Mouse (Mus musculus): ENCODE measurements around the gene Aimp1. TPM values are rescaled to one million over a fixed set of nuclear protein-coding genes. Genes with fewer than 3 reads are reported as not detected.

Gene Aimp1
- polyA plus RNA-seq, 1 experiment from 2014 or later, result 66.4 TPM

GRCm38 (mm10) chr3:132677494-132677893, 6.7 kb downstream of the Aimp1 start:
- 94% methylated on average over 2 of the region's 2 CpGs for WGBS

GRCm38 (mm10) chr3:132655955-132656354, 28.2 kb downstream of the Aimp1 start:
- Histone ChIP-seq H3K27ac (replicated peaks; ENCODE audit: low read depth, low read length) (no peak overlapping the region), H3K4me3 (replicated peaks; ENCODE audit: low read depth, low read length) (no peak overlapping the region), H3K36me3 (ENCODE audit: control insufficient read depth, insufficient read depth, low read length) (peaks cover 24% of the 10 kb centered on the region), H3K9me3 (ENCODE audit: control insufficient read depth, low read length) (no peaks in the 10 kb centered on the region), H3K4me2 (ENCODE audit: low read length) (no peak overlapping the region), H3K4me1 (ENCODE audit: control insufficient read depth, insufficient read depth, low read length) (no peaks in the 10 kb centered on the region), H3K9ac (replicated peaks; ENCODE audit: low read length) (no peak overlapping the region), H3K27me3 (ENCODE audit: control insufficient read depth, insufficient read depth, low read length) (no peaks in the 10 kb centered on the region)
- WGBS, result 65% methylated on average over 2 of the region's 2 CpGs
- DNase-seq (no peak), ATAC-seq (ENCODE audit: low FRiP score, low TSS enrichment) (no peak)

More at GRCm38 (mm10) chr3:132677494-132677893, 6.7 kb downstream of the Aimp1 start:
- H3K4me3 ChIP-seq (replicated peaks; ENCODE audit: low read depth, low read length), result no peak overlapping the region
- no peaks in the 10 kb centered on the region for H3K27me3 ChIP-seq (ENCODE audit: control insufficient read depth, insufficient read depth, low read length)
- H3K36me3 ChIP-seq (ENCODE audit: control insufficient read depth, insufficient read depth, low read length), result peaks cover 30% of the 10 kb centered on the region
- H3K9ac ChIP-seq (replicated peaks; ENCODE audit: low read length), result no peak overlapping the region
- ATAC-seq (ENCODE audit: low FRiP score, low TSS enrichment) (no peak), DNase-seq (no peak)
- H3K4me1 ChIP-seq (ENCODE audit: control insufficient read depth, insufficient read depth, low read length), result peaks cover 2% of the 10 kb centered on the region
- H3K4me2 ChIP-seq (ENCODE audit: low read length), result no peak overlapping the region
- no peak overlapping the region for H3K27ac ChIP-seq (replicated peaks; ENCODE audit: low read depth, low read length)
- no peaks in the 10 kb centered on the region for H3K9me3 ChIP-seq (ENCODE audit: control insufficient read depth, low read length)

DNA sequence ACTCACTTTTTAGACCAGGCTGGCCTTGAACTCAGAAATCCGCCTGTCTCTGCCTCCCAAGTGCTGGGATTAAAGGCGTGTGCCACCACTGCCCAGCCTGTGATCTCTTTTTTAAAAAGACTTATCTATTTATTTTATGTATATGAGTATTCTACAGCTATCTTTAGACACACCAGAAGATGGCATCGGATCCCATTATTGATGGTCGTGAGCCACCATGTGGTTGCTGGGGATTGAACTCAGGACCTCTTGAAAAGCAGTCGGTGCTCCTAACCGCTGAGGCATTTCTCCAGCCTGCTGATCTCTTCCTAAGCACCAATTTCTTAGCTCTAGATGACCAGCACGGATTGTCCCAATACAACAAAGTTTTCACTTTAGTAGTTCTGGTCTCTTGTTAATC, 30.2 kb downstream of the Aimp1 start:
- ATAC-seq (ENCODE audit: low FRiP score, low TSS enrichment) (no peak), DNase-seq (no peak)
- Histone ChIP-seq H3K27me3 (ENCODE audit: control insufficient read depth, insufficient read depth, low read length) (no peaks in the 10 kb centered on the region), H3K27ac (replicated peaks; ENCODE audit: low read depth, low read length) (no peak overlapping the region), H3K9me3 (ENCODE audit: control insufficient read depth, low read length) (no peaks in the 10 kb centered on the region), H3K4me2 (ENCODE audit: low read length) (no peak overlapping the region), H3K9ac (replicated peaks; ENCODE audit: low read length) (no peak overlapping the region), H3K4me3 (replicated peaks; ENCODE audit: low read depth, low read length) (no peak overlapping the region), H3K36me3 (ENCODE audit: control insufficient read depth, insufficient read depth, low read length) (peaks cover 5% of the 10 kb centered on the region), H3K4me1 (ENCODE audit: control insufficient read depth, insufficient read depth, low read length) (no peaks in the 10 kb centered on the region)
- WGBS, result 88% methylated on average over 7 of the region's 7 CpGs

GRCm38 (mm10) chr3:132651776-132652175, 32.4 kb downstream of the Aimp1 start:
- H3K4me3 ChIP-seq (replicated peaks; ENCODE audit: low read depth, low read length), result no peak overlapping the region
- no peaks in the 10 kb centered on the region for H3K36me3 ChIP-seq (ENCODE audit: control insufficient read depth, insufficient read depth, low read length)
- DNase-seq, result no peak
- H3K9me3 ChIP-seq (ENCODE audit: control insufficient read depth, low read length), result no peaks in the 10 kb centered on the region
- no peaks in the 10 kb centered on the region for H3K27me3 ChIP-seq (ENCODE audit: control insufficient read depth, insufficient read depth, low read length)
- H3K9ac ChIP-seq (replicated peaks; ENCODE audit: low read length), result no peak overlapping the region
- H3K4me1 ChIP-seq (ENCODE audit: control insufficient read depth, insufficient read depth, low read length), result no peaks in the 10 kb centered on the region
- no peak overlapping the region for H3K27ac ChIP-seq (replicated peaks; ENCODE audit: low read depth, low read length)
- no peak overlapping the region for H3K4me2 ChIP-seq (ENCODE audit: low read length)
- no peak for ATAC-seq (ENCODE audit: low FRiP score, low TSS enrichment)
- 92% methylated on average over 3 of the region's 3 CpGs for WGBS

- ATAC-seq (ENCODE audit: low FRiP score, low TSS enrichment) (no peak), DNase-seq (no peak)
- Histone ChIP-seq H3K36me3 (ENCODE audit: control insufficient read depth, insufficient read depth, low read length) (no peaks in the 10 kb centered on the region), H3K9me3 (ENCODE audit: control insufficient read depth, low read length) (no peaks in the 10 kb centered on the region), H3K9ac (replicated peaks; ENCODE audit: low read length) (no peak overlapping the region), H3K4me2 (ENCODE audit: low read length) (no peak overlapping the region), H3K4me1 (ENCODE audit: control insufficient read depth, insufficient read depth, low read length) (no peaks in the 10 kb centered on the region), H3K4me3 (replicated peaks; ENCODE audit: low read depth, low read length) (no peak overlapping the region), H3K27ac (replicated peaks; ENCODE audit: low read depth, low read length) (no peak overlapping the region), H3K27me3 (ENCODE audit: control insufficient read depth, insufficient read depth, low read length) (no peaks in the 10 kb centered on the region)
- WGBS, result 89% methylated on average over 5 of the region's 5 CpGs
Observed at GRCm38 (mm10) chr3:132650191-132650590, 34.0 kb downstream of the Aimp1 start.

DNA sequence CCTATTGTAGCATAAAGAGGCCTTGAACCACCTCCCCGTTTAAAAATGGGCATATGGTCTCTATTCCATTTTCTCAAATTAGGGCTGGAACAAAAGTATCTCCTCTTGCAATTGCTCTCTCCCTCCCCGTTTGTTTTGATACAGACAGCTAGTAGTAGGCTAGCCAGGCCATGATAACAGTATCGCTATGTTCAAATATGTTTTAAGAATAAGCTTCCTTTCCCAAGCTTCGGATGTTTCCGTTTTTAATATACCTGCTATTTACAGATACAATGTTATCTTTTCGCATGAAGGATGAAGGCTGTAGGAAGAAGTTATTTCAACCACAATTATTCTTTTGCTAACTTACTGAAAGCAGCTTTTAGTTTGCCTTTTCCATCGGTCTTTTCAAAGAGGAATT, 34.8 kb downstream of the Aimp1 start:
- no peaks in the 10 kb centered on the region for H3K36me3 ChIP-seq (ENCODE audit: control insufficient read depth, insufficient read depth, low read length)
- WGBS, result 88% methylated on average over 7 of the region's 7 CpGs
- H3K9me3 ChIP-seq (ENCODE audit: control insufficient read depth, low read length), result no peaks in the 10 kb centered on the region
- H3K4me3 ChIP-seq (replicated peaks; ENCODE audit: low read depth, low read length), result no peak overlapping the region
- DNase-seq (no peak), ATAC-seq (ENCODE audit: low FRiP score, low TSS enrichment) (no peak)
- no peak overlapping the region for H3K27ac ChIP-seq (replicated peaks; ENCODE audit: low read depth, low read length)
- no peak overlapping the region for H3K9ac ChIP-seq (replicated peaks; ENCODE audit: low read length)
- H3K4me1 ChIP-seq (ENCODE audit: control insufficient read depth, insufficient read depth, low read length), result no peaks in the 10 kb centered on the region
- no peak overlapping the region for H3K4me2 ChIP-seq (ENCODE audit: low read length)
- no peaks in the 10 kb centered on the region for H3K27me3 ChIP-seq (ENCODE audit: control insufficient read depth, insufficient read depth, low read length)

- WGBS, result 40% methylated on average over 1 of the region's 1 CpGs
- no peaks in the 10 kb centered on the region for H3K4me1 ChIP-seq (ENCODE audit: control insufficient read depth, insufficient read depth, low read length)
Observed at GRCm38 (mm10) chr3:132646814-132647213, 37.4 kb downstream of the Aimp1 start.

DNA sequence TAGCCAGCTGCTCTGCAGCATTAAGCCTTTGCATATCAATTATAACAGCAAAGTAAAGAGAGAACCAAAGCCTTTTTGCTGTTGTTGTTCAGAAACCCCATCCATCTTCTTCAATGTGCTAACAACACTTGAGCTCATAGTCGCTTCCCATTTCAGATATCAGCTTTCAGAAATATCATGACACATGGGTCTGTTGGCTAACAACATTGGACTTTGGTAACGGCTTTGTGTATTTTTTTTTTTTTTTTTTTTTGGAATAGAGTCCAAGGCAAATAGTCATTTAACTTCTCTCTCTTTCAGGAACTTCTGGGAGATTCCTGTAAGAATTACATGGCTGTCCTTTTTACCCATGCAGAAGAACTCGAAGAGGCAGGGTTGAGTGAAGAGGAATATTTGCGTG, 40.1 kb downstream of the Aimp1 start:
- DNase-seq (no peak), ATAC-seq (ENCODE audit: low FRiP score, low TSS enrichment) (no peak)
- WGBS, result 89% methylated on average over 4 of the region's 4 CpGs
- H3K4me1 ChIP-seq (ENCODE audit: control insufficient read depth, insufficient read depth, low read length), result no peaks in the 10 kb centered on the region
- H3K4me2 ChIP-seq (ENCODE audit: low read length), result no peak overlapping the region
- no peak overlapping the region for H3K4me3 ChIP-seq (replicated peaks; ENCODE audit: low read depth, low read length)
- no peaks in the 10 kb centered on the region for H3K9me3 ChIP-seq (ENCODE audit: control insufficient read depth, low read length)
- H3K27me3 ChIP-seq (ENCODE audit: control insufficient read depth, insufficient read depth, low read length), result no peaks in the 10 kb centered on the region
- no peak overlapping the region for H3K9ac ChIP-seq (replicated peaks; ENCODE audit: low read length)
- no peak overlapping the region for H3K27ac ChIP-seq (replicated peaks; ENCODE audit: low read depth, low read length)
- H3K36me3 ChIP-seq (ENCODE audit: control insufficient read depth, insufficient read depth, low read length), result no peaks in the 10 kb centered on the region

More at GRCm38 (mm10) chr3:132646814-132647213, 37.4 kb downstream of the Aimp1 start:
- H3K27me3 ChIP-seq (ENCODE audit: control insufficient read depth, insufficient read depth, low read length), result no peaks in the 10 kb centered on the region
- DNase-seq, result no peak
- H3K9ac ChIP-seq (replicated peaks; ENCODE audit: low read length), result no peak overlapping the region
- H3K27ac ChIP-seq (replicated peaks; ENCODE audit: low read depth, low read length), result no peak overlapping the region
- H3K4me3 ChIP-seq (replicated peaks; ENCODE audit: low read depth, low read length), result no peak overlapping the region
- H3K36me3 ChIP-seq (ENCODE audit: control insufficient read depth, insufficient read depth, low read length), result no peaks in the 10 kb centered on the region
- H3K4me2 ChIP-seq (ENCODE audit: low read length), result no peak overlapping the region
- no peaks in the 10 kb centered on the region for H3K9me3 ChIP-seq (ENCODE audit: control insufficient read depth, low read length)
- ATAC-seq (ENCODE audit: low FRiP score, low TSS enrichment), result no peak

DNA sequence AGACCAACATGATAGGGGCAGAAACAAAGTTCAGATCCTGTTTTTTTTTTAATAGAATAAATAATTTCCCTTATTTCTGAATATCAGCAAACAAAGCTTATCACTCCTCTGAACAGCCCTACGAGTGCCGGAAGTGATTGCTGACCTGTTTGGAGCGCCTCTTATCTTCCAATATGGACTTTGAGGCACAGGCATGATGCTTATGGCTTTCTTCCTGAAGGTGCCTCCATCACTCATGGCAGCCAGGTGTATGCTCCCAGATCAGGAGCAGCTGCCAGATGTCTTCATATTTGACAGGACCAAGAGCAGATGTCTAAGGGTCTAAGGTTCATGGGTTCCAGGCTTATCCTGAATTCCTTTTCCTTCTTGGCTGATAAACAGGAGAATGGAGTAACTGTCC, 47.1 kb downstream of the Aimp1 start:
- Histone ChIP-seq H3K27me3 (ENCODE audit: control insufficient read depth, insufficient read depth, low read length) (no peaks in the 10 kb centered on the region), H3K4me3 (replicated peaks; ENCODE audit: low read depth, low read length) (no peak overlapping the region), H3K4me1 (ENCODE audit: control insufficient read depth, insufficient read depth, low read length) (no peaks in the 10 kb centered on the region), H3K4me2 (ENCODE audit: low read length) (no peak overlapping the region), H3K36me3 (ENCODE audit: control insufficient read depth, insufficient read depth, low read length) (no peaks in the 10 kb centered on the region), H3K9me3 (ENCODE audit: control insufficient read depth, low read length) (no peaks in the 10 kb centered on the region), H3K9ac (replicated peaks; ENCODE audit: low read length) (no peak overlapping the region), H3K27ac (replicated peaks; ENCODE audit: low read depth, low read length) (no peak overlapping the region)
- no peak for ATAC-seq (ENCODE audit: low FRiP score, low TSS enrichment)
- no peak for DNase-seq
- WGBS, result 95% methylated on average over 3 of the region's 3 CpGs
